Mouse (Mus musculus): ENCODE results near the gene Actr5.
A peak's percentile ranks its signal among the peaks of the same experiment; 100 is the strongest.

DNA sequence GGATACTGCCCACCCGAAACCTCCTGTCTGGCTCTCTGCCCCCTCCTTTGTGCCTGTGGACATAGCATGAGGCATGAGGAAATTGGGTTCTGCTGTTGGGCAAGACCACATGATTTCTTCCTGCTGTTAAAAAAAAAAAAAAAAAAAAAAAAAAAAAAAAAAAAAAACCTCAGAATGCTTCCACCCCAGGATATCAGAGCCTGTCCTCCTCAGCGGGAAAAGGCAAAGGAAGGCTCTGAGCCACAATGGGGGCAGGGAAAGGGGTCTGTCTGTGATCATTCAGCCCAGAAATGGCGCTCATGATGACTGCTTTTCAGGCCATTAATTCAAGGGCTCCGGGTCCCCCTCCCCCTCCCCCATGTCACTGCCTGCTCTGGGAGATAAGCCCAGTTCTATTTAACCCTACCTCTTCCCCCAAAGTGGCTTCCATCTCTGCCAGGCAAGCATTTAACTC is 18.1 kb upstream of the Actr5 start:
- no peak for TF ChIP-seq CTCF (IDR thresholded peaks at IDR 0.05; ENCODE audit: insufficient read depth, low read depth, low read length)
- 0 out of 2 replicates have a peak, but pooled peaks have one; percentile 6 for TF ChIP-seq POLR2A (IDR thresholded peaks at IDR 0.05; ENCODE audit: insufficient read depth, low read depth, low read length)

Measured in olfactory bulb, adult 2 months (tissue).